In the genomic region with DNA sequence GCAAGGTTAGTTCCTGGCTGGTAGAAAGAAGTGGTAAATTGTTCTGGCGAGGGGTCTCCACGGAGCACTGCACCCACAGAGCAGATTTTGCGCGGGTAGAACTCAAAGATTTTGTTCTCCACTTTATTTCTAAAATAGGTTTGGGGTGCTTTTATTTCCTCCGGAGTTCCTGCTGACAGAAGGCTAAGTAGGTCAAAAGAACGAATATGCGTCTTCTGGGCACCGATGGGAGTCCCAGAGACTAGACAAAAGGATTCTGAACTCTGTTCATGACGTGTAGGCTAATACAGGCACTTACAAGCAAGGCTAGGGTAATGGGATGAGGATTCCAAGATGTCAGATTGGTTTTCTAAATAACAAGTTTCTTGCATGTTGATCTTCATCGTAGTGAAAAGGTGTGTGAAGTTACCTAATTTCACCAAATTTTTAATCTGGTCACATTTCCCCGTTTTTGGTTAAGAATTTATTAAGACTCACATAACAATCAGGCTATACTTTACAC, we compare ENCODE assay signal across 8 mouse cellular contexts. TPM values are rescaled to one million over a fixed set of nuclear protein-coding genes. Genes with fewer than 3 reads are reported as not detected.
DNase-seq lines count a peak whose midpoint lies in the region; ATAC-seq and TF ChIP-seq lines count a peak whose summit lies in the region.

No protein-coding gene starts in this region.

- DNase-seq in heart, postnatal 4 days = no peak
- peak; percentile 42 for DNase-seq in ES-CJ7 (ENCODE audit: low read depth, low spot score)
- no peak for DNase-seq in forebrain, postnatal 0 days
- DNase-seq in midbrain, embryonic 10.5 days (ENCODE audit: low spot score) = no peak
- DNase-seq in right cerebral cortex, postnatal 4 days = no peak
- DNase-seq in adrenal gland, postnatal 4 days (ENCODE audit: low spot score in 2 of 2) = no peak
- no peak for DNase-seq in left cerebral cortex, adult 18-20 months (ENCODE audit: low spot score in 2 of 2)

- no peak for TF ChIP-seq CTCF in forebrain, postnatal 0 days (IDR thresholded peaks at IDR 0.05; ENCODE audit: low read depth)

- peak overlapping the region; percentile 74 for H3K27ac ChIP-seq in heart, embryonic 15.5 days
- H3K27ac ChIP-seq in forebrain, postnatal 0 days (ENCODE audit: low read depth, low read length) = peak overlapping the region; percentile 54; the same call in 1 of the 2 replicates
- H3K27ac ChIP-seq in midbrain, embryonic 10.5 days (replicated peaks) = peak overlapping the region; percentile 97

- 3% methylated on average over 11 of the region's 11 CpGs for WGBS in heart, embryonic 15.5 days
- WGBS in forebrain, postnatal 0 days = 4% methylated on average over 11 of the region's 11 CpGs
- WGBS in midbrain, embryonic 10.5 days = 5% methylated on average over 11 of the region's 11 CpGs

- H3K4me2 ChIP-seq in heart, embryonic 15.5 days = peak overlapping the region; percentile 90
- H3K4me2 ChIP-seq in forebrain, postnatal 0 days (ENCODE audit: low read depth) = peak overlapping the region; percentile 93

- no peaks in the 10 kb centered on the region for H3K27me3 ChIP-seq in heart, embryonic 15.5 days
- no peaks in the 10 kb centered on the region for H3K27me3 ChIP-seq in forebrain, postnatal 0 days (ENCODE audit: insufficient read depth, low read length)
- no peaks in the 10 kb centered on the region for H3K27me3 ChIP-seq in midbrain, embryonic 10.5 days (ENCODE audit: low read depth, poor library complexity, severe bottlenecking)

- H3K9ac ChIP-seq in heart, embryonic 15.5 days = peak overlapping the region; percentile 91
- H3K9ac ChIP-seq in forebrain, postnatal 0 days = peak overlapping the region; percentile 84

- ATAC-seq in heart, embryonic 15.5 days (replicated peaks; ENCODE audit: insufficient number of reproducible peaks, insufficient read depth, low FRiP score, low read depth) = no peak
- ATAC-seq in forebrain, postnatal 0 days = no peak

- peak overlapping the region; percentile 87 for H3K4me3 ChIP-seq in heart, embryonic 15.5 days
- peak overlapping the region; percentile 90 for H3K4me3 ChIP-seq in forebrain, postnatal 0 days (ENCODE audit: low read depth, low read length)
- H3K4me3 ChIP-seq in midbrain, embryonic 10.5 days = peak overlapping the region; percentile 91

- H3K9me3 ChIP-seq in heart, embryonic 15.5 days (replicated peaks) = no peaks in the 10 kb centered on the region
- no peaks in the 10 kb centered on the region for H3K9me3 ChIP-seq in forebrain, postnatal 0 days (ENCODE audit: low read length)
- H3K9me3 ChIP-seq in midbrain, embryonic 10.5 days (replicated peaks) = no peaks in the 10 kb centered on the region

- H3K4me1 ChIP-seq in heart, embryonic 15.5 days (replicated peaks) = peaks cover 33% of the 10 kb centered on the region
- peaks cover 8% of the 10 kb centered on the region; the same call in 1 of the 2 replicates for H3K4me1 ChIP-seq in forebrain, postnatal 0 days (ENCODE audit: insufficient read depth)
- peaks cover 43% of the 10 kb centered on the region for H3K4me1 ChIP-seq in midbrain, embryonic 10.5 days

- peaks cover 32% of the 10 kb centered on the region for H3K36me3 ChIP-seq in heart, embryonic 15.5 days
- peaks cover 18% of the 10 kb centered on the region for H3K36me3 ChIP-seq in forebrain, postnatal 0 days (ENCODE audit: insufficient read depth)
- peaks cover 59% of the 10 kb centered on the region for H3K36me3 ChIP-seq in midbrain, embryonic 10.5 days

RNA-seq across cellular contexts. Expression of a gene that starts 0.8 kb away (rescaled TPM):
- 81.3 and 92.3 TPM in 2 replicates for polyA plus RNA-seq in heart, embryonic 15.5 days (2015; fragmentation: Nextera tagmentation; extraction: Ambion mirVana)
- total RNA-seq in heart, postnatal 4 days (2021) = 10 to 100 TPM; 30.6 to 31.7 TPM
- 29.0 and 29.5 TPM in 2 replicates for total RNA-seq in forebrain, postnatal 0 days (2014; rRNA removed)
- polyA plus RNA-seq in forebrain, postnatal 0 days (2015; fragmentation: Nextera tagmentation; extraction: Ambion mirVana) = 50.5 and 56.3 TPM in 2 replicates
- 194 and 216 TPM in 2 replicates for polyA plus RNA-seq in midbrain, embryonic 10.5 days (2016; fragmentation: Nextera tagmentation; extraction: Ambion mirVana)
- total RNA-seq in adrenal gland, postnatal 4 days (2021) = 10 to 100 TPM; 41.6 to 48.3 TPM
- 10 to 100 TPM; 17.0 to 19.5 TPM for total RNA-seq in left cerebral cortex, adult 18-20 months (2021)

RNA-seq across cellular contexts. Expression of a gene that starts 1.1 kb away (rescaled TPM):
- polyA plus RNA-seq in heart, embryonic 15.5 days (2015; fragmentation: Nextera tagmentation; extraction: Ambion mirVana) = 44.2 and 48.7 TPM in 2 replicates
- total RNA-seq in heart, postnatal 4 days (2021) = 10 to 100 TPM; 36.3 to 43.2 TPM
- total RNA-seq in forebrain, postnatal 0 days (2014; rRNA removed) = 3.0 and 6.4 TPM in 2 replicates
- 4.3 and 4.6 TPM in 2 replicates for polyA plus RNA-seq in forebrain, postnatal 0 days (2015; fragmentation: Nextera tagmentation; extraction: Ambion mirVana)
- 58.8 and 62.9 TPM in 2 replicates for polyA plus RNA-seq in midbrain, embryonic 10.5 days (2016; fragmentation: Nextera tagmentation; extraction: Ambion mirVana)
- 10 to 100 TPM; 13.0 to 14.3 TPM for total RNA-seq in adrenal gland, postnatal 4 days (2021)
- total RNA-seq in left cerebral cortex, adult 18-20 months (2021) = under 1 TPM; 0.14 to 0.33 TPM

RNA-seq across cellular contexts. Expression of a gene that starts 20.8 kb away (rescaled TPM):
- polyA plus RNA-seq in heart, embryonic 15.5 days (2015; fragmentation: Nextera tagmentation; extraction: Ambion mirVana) = 124 and 139 TPM in 2 replicates
- total RNA-seq in heart, postnatal 4 days (2021) = 100 to 1,000 TPM; 161 to 182 TPM
- 52.0 and 54.2 TPM in 2 replicates for total RNA-seq in forebrain, postnatal 0 days (2014; rRNA removed)
- 25.9 and 28.6 TPM in 2 replicates for polyA plus RNA-seq in forebrain, postnatal 0 days (2015; fragmentation: Nextera tagmentation; extraction: Ambion mirVana)
- polyA plus RNA-seq in midbrain, embryonic 10.5 days (2016; fragmentation: Nextera tagmentation; extraction: Ambion mirVana) = 38.5 and 40.0 TPM in 2 replicates
- total RNA-seq in adrenal gland, postnatal 4 days (2021) = 10 to 100 TPM; 47.3 to 47.7 TPM
- 10 to 100 TPM; 69.5 to 85.5 TPM for total RNA-seq in left cerebral cortex, adult 18-20 months (2021)

RNA-seq across cellular contexts. Expression of a gene that starts 39.3 kb away (rescaled TPM):
- 114 and 123 TPM in 2 replicates for polyA plus RNA-seq in heart, embryonic 15.5 days (2015; fragmentation: Nextera tagmentation; extraction: Ambion mirVana)
- total RNA-seq in heart, postnatal 4 days (2021) = 10 to 100 TPM; 89.0 TPM
- 59.6 and 71.1 TPM in 2 replicates for total RNA-seq in forebrain, postnatal 0 days (2014; rRNA removed)
- polyA plus RNA-seq in forebrain, postnatal 0 days (2015; fragmentation: Nextera tagmentation; extraction: Ambion mirVana) = 61.6 and 70.4 TPM in 2 replicates
- 100 and 103 TPM in 2 replicates for polyA plus RNA-seq in midbrain, embryonic 10.5 days (2016; fragmentation: Nextera tagmentation; extraction: Ambion mirVana)
- total RNA-seq in adrenal gland, postnatal 4 days (2021) = 100 to 1,000 TPM; 106 to 109 TPM
- total RNA-seq in left cerebral cortex, adult 18-20 months (2021) = 100 to 1,000 TPM; 154 to 159 TPM
